Mouse (Mus musculus): ENCODE results near the gene Aurkb.
"Not testable (repeated sequence)": the region's sequence is repeated elsewhere in the genome, so short reads cannot be mapped to it uniquely, and the experiment has no call there.

Aurkb gene

DNA sequence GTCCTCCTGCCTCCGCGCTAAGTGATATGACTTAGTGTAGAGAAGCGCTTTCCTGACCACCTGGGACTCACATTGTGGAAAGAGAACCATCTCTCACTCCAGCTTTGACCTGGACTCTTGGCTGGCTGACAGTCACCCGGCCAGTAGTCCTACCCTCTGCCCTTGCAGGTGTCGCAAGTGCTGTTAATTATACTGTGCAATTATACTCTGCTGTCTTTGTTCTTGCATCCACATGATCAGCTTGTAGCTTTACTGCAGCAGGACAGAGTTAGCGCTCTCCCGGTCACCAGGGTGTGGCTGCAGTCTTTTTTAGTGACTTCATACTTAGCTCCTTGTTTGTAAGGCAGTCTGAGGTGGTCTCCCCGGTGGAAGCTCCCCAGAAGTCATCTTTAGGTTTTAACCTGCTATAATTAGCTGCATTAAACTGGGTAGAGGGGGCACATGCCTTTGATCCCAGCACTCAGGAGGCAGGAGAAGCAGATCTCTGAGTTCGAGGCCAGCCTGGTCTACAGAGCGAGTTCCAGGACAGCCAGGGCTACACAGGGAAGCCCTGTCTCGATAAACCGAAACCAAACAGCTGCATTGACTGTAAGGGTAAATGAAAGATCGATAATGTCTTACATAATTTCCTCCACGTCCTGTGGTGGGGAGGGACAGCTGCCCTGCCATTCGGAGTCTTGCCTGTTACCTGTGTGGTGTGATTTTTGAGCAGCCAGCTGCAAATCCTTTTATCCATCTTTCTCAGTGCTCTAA, 34.8 kb downstream of the Aurkb start:
- no peak for DNase-seq (ENCODE audit: low read depth, low spot score)

DNA sequence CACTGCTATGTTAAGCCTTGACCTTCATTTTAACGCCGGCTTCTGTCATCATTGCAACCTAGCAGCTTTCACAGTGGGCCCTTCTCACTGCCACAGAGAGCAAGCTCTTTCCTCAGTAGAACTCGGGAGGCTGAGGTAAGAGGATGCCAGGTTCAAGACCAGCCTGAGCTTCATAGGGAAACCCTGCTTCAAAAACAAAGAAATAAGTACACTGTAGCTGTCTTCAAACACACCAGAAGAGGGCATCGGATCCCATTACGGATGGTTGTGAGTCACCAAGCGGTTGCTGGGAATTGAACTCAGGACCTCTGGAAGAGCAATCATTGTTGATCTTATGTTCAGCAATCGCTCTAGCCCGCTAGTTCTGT, 35.4 kb downstream of the Aurkb start:
- no peak for DNase-seq (ENCODE audit: low read depth, low spot score)

DNA sequence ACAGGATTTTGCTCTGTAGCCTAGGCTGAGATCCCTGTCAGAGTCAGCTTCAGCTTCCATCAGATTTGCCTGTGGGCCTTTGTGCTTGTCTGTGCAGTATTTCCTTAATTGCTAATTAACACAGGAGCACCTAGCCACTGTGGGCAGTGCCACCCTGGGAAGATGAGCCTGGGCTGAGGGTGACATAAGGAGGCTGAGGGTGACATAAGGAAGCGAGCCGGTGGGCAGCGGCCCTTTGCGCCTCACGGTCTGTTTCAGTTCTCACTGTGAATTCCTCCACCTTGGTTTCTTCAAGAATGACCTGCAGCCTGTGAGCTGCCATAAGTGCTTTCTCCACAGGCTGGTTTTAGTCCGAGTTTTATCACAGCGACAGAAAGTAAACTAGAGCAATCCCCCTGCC, 36.2 kb downstream of the Aurkb start:
- DNase-seq (ENCODE audit: low read depth, low spot score) = no peak

DNA sequence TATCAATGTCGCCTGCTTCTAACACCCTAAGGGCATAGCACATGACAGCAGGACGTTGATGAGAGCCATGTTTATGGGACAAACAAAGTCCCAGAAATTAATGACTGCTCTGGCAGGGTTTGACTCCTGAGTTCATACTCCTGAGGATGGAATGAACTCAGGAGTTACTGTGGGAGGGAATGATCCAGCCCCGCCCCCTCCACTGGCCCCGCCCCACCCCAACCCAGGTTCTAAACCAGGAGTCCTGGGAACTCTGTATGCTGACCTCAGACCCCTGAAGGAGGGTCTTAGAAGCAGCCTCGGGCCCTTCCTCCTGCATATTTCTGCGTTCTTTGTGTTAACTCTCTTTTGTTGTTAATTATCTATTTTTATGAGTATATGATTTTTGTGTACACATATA, 40.2 kb downstream of the Aurkb start:
- DNase-seq (ENCODE audit: low read depth, low spot score) = no peak

DNA sequence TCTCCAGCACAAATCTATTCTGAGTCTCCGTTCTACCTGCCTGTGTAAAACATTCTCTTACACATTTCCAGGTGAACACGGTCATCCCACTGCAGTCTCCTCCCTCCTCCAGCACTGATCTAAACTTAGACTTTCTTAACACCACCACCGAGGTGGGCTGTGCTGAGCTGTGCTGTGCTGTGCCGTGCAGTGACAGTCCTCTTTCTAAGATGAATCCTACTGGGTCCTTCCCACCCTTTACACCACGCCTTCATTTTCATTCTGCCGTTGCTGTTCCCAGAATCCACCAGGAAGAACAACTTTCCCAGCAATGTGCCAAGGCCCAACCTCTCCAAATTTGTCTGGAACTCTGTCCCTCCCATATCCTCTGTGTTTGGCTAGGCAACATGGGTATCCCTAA, 40.9 kb downstream of the Aurkb start:
- DNase-seq (ENCODE audit: low read depth, low spot score) = no peak

DNA sequence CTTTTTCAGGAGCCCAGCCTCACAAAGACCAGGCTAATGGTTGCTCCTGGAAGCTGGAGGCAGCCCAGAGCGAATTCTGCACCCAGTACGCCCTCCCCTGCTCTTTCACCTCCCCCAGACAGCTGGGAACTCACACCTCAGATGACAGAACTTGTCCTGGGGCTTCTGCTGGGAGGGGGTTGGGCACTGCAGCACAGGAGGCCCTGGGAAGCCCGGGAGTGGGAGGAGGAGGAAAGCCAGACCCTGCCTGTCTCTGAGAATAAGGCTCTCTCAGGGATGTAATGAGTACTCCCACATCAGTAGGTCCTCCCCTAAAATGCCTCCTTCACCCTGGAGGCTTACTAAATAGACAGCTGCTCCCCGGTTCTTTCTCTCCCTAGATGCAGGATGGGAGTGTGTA, 41.6 kb downstream of the Aurkb start:
- DNase-seq (ENCODE audit: low read depth, low spot score) = no peak

DNA sequence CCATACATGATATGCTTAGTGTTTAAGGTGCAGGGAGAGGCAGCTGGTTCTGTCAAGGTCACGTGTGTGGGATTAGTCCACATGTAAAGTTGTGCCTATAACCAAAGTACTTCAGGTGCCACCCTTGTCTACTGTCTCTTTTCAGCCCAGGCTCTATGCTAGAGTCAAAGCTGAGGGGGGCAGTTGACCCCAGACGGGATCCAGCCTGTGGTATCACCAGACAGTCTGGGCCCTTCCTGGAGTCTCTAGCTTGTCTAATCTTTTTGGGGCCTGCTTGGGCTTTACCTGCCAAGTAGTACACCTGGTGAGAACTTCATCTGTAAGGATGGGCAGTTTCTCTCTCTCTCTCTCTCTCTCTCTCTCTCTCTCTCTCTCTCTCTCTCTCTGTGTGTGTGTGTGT, 42.1 kb downstream of the Aurkb start:
- no peak for DNase-seq (ENCODE audit: low read depth, low spot score)

DNA sequence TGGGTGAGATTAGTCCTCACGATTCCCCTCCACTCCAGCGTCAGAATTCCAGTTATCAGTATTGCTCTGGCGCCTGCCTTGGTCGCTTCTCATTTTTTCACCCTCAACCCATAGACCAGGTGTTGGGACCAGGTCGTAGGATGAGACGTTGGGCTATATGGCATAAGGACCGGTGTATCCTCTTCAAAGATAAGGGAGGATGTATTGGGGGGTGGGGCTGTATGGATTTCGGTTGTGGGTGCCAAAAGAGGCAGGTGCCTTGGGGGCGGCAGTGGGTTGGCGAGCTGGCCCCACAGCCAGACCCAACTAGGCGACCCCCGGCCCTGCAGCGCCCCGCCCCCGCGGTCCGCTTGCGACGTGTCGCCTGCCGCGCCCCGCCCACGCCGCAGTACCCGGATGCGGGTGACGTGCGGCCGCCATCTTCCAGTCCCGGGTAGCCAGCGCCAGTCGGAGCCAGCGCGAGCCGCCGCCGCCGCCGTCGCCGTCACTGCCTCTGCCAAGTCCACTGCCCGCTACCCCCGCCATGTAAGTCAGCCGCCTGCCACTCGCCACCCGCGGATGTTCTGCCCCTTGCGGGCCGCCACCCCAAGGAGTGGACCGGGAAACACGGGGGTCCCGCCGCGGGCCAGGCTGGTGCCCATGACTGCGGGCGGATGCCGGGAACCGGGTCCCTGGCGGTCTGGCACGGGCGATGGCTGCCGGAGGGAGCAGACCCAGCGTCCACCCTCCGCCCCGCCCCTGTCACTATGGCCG, 42.8 kb downstream of the Aurkb start, which contains the start of gene Vamp2:
Gene Vamp2, plus strand, starts transcription at position 388 of the 753 bp plus-strand sequence.
- DNase-seq (ENCODE audit: low read depth, low spot score) = peak; percentile 85

DNA sequence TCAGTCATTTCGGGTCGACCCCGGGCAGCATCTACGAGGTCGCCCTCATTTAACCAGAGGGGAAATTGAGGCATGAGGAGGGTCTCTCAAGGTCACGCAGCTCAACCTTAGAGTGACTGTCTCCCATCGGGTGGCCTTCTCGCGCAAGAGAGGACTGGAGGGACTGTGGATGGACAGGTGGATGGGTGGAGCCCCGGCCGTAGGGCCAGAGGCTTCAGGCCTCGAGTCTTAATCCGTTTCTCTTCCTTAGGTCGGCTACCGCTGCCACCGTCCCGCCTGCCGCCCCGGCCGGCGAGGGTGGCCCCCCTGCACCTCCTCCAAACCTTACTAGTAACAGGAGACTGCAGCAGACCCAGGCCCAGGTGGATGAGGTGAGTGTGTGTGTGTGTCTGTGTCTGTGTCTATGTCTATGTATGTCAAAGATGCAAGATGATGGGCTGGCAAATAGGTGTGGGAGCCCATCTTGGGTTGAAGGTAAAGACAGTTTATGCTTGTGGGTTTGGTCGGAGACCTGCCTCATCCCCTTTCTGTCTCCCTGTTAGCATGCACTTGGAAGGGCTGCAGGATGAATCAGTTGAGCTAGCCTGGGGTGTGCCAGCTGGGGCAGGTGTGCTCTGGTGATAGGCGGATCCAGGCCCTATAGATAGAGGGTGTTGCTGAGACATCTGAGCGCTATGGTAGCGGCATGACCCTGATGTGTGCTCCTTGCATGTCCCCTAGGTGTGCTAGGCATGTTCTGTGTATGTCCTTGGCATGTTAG, 43.6 kb downstream of the Aurkb start:
- no peak for DNase-seq (ENCODE audit: low read depth, low spot score)

DNA sequence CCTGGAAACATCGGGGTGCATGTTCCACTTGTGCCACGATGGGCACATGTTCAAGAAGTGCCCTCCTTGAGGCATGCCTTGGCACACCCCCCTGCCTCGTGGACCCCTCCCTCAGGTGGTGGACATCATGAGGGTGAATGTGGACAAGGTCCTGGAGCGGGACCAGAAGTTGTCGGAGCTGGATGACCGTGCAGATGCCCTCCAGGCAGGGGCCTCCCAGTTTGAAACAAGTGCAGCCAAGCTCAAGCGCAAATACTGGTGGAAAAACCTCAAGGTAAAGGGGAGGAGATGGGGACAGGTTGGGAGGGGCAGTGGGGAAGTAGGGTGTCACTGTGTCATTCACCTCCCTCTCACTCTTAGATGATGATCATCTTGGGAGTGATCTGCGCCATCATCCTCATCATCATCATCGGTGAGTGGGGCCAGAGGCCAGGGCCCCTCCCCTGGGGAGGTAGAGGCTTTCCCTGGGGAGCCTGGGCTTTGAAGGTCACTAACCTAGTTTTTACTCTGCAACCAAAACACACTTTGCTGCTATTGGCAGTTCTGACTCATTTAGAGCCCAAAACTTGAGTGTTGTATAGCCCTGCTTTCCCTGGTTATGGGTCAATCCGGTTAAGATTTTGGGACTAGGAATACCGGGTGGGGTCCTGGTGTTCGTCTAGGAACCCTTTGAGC, 44.3 kb downstream of the Aurkb start:
- DNase-seq (ENCODE audit: low read depth, low spot score) = no peak

DNA sequence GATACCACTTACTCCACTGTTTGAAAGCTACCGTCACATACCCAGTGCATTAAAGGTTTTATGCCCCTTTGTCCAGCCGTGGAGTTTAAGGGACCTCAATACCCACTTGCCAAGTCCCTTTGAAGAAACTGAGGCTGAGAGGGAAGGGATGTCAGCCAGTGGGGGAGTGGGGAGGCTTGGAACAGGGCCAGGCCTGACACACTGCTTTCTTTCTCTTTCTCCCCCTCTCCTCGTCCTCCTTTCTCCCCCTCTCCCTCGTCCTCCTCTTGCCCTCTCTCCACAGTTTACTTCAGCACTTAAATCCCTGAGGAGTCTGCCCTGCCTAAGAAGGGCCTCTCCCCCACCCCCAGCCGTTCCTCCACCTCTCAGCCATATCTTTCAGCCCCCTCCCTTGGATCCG, 44.9 kb downstream of the Aurkb start:
- DNase-seq (ENCODE audit: low read depth, low spot score) = no peak

DNA sequence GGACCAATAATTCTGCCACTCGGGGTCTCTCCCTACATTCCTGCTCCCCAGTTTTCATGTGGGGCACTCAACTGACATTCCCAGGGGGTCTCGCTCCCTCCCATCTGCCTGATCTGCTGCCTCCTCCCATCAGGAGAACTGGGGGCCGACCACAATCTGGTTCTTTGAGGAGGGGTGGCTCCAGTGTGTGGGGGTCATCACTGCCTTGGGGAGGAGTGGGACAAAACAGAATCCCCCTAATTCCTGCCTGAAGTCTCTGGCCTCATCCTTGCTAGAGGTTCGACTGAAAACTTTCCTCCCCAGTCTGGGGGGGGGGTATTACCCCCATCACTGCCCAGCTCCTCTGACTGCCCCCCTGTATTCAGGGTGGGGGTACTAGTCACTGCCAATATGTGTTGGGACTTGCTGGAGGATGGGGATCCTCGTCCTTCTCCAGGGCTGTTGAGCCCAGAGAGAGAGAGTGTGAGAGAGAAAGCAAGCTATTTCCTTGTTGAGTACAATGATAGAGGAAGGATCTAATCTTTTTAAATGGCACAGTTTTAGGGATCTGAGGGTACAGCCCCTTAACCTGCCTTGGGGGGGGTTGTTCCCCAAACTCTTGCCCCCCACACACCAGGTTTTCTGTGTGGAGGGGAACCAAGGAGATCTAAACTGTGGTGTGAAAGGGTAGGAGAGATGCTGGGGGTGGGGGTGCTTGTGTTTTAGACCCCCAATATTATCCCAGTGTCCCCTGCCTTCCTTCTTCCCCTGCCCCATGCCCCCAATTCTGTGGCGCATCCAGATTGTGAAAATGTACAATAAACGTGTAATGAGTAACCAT, 46.3 kb downstream of the Aurkb start:
- no peak for DNase-seq (ENCODE audit: low read depth, low spot score)

DNA sequence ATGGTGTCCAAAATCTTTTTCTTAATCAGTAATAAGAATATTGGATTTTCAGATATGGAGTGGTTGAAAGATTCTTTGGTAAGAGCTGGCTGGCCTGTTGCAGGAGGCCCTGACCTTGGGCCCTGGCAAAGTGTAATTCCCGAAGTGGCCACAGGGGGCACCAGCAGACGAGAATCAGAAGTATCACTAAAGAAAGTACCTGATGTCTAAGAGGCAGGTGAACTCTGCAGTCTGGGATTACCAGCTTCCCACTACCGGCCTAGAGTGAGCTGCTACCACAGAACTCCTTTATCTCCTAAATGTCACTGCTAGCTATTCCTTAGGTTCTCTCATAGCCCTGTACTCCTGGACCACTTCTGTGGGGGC, 46.9 kb downstream of the Aurkb start:
- peak; percentile 72 for DNase-seq (ENCODE audit: low read depth, low spot score)

DNA sequence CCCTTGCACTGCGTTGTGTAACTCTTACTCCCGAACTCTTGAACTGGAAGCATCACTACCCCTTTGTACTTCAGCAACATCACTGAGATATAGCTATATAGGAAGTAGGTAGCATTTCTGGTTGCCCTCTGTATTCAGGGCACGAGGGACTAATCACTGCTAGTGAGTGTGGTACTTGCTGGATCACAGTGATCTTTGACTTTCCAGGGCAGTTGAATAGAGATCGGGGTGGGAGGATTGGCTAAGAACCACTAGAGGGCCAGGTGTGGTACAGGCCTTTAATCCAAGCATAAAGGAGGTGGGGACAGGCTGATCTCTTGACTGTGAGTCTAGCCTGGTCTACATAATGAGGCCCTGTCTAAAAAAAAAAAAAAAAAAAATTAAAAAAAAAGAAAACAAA, 47.4 kb downstream of the Aurkb start:
- DNase-seq (ENCODE audit: low read depth, low spot score) = no peak

DNA sequence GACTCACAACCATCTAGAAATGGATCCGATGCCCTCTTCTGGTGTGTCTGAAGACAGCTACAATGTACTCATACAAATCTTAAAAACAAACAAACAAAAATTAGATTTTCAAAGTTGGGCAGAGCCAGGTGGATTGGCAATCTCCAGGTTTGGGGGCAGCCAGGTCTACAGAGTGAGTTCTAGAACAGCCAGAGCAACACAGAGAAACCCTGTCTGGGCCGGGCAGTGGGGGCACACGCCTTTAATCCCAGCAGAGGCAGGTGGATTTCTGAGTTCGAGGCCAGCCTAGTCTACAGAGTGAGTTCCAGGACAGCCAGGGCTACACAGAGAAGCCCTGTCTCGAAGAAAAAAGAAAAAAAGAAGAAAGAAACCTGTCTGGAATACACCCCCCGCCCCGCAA, 48.4 kb downstream of the Aurkb start:
- DNase-seq (ENCODE audit: low read depth, low spot score) = not testable (repeated sequence)

DNA sequence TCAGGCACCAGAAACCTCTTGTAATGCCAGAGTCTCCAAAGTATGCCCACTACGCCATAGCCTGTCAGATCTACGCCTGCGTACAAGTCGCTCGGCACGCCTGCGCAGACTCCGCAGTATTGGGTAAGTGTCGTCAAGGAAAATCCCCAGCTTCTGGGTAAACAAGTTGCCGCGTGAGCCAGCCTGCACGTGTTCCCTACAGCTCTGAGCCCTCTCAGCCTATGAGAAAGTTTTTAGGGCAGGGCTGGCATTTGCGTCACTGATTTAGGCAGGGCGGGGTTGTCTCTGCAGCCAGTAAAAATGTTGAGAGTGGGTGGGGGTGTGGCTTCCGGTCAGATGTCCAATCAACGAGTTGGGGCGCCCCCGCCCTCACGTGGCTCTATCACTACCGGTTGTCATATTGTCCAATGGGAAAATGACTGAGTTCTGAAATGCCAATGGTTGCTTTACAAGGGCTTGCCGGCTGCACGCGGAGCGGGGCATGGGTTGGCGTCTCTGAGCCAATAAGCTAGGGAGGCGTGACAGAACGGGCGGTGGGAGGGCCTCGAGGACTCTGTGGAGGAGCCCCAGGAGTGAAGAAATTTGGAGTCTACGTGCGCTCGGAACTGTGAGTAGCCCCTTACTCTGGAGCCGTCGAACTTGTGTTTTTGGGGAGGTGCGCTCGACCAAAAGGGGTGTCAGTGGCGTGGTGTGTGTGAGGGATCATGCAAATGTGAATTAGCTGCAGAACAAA, 49.4 kb downstream of the Aurkb start, which contains the start of gene Per1:
Gene Per1, plus strand, starts transcription at position 521 of the 733 bp plus-strand sequence.
- DNase-seq (ENCODE audit: low read depth, low spot score) = peak; percentile 98

DNA sequence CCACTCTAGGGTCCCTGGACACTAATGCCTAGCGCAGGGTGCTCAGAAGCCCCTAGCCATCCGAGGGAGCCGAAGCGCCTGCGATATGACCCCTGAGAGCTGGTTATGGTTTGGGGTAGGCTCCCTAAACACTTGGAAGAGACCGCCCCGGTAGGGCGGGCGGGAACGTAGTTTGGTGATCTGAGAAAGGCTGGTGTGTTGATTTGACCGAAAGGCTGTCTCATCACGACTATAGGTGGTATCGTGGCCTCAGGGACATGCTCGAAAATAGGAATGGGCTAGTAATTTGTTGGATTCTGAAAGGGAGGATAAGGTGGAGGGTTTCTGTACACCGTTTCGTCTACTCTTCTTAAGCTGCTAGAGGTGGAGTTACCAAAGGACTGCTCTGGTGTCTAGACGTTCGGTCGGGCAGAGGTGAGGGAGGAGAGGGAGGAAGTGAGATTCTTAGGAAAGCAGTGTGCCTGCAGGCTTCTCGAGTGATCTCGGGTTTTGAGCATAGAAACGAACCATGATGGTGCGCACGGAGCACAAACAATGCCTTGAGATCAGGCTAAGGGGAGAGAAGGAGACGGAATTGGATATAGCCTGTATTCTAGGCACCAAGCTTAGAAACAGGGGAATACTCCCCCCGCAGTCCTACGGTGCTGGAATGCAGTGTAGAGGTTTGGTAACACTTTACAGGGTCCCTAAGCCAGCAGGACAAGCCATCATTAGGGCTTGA, 50.2 kb downstream of the Aurkb start:
- DNase-seq (ENCODE audit: low read depth, low spot score) = no peak

DNA sequence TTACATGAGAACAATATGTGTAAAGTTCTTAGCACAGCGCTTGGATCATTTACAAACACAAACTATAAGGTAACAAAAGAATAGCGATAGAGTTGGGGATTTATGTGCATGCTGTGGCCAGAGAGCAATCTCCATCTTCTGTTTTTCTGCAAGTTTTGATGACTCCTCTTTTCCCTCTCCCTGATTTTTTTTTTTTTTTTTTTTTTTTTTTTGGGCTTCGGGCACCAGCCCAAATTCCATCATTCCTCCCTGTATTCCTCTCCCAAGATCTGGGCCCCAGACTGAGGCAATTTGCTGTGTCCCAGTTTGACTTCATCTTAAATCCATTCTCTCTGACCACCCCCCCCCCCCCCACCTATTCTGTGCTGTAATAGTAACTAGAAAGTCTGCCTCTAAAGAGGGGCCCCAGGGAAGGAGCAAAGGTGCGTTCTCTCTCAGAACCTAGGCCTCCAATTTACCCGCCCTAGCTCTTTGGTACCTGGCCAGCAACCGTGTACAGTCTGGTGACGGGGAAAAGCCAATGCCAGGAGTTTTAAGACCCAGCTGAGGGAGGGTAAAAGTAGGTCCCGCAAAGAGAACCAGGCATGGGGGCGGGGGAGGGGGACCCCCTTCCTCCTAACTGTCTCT, 51.0 kb downstream of the Aurkb start:
- DNase-seq (ENCODE audit: low read depth, low spot score) = no peak
